Mouse (Mus musculus): ENCODE data around the gene Zfp598. TPM values are rescaled to one million over a fixed set of nuclear protein-coding genes. Genes with fewer than 3 reads are reported as not detected.

The Zfp598 gene
- polyA plus RNA-seq, 1 experiment from 2014 or later = 12.5 TPM

DNA sequence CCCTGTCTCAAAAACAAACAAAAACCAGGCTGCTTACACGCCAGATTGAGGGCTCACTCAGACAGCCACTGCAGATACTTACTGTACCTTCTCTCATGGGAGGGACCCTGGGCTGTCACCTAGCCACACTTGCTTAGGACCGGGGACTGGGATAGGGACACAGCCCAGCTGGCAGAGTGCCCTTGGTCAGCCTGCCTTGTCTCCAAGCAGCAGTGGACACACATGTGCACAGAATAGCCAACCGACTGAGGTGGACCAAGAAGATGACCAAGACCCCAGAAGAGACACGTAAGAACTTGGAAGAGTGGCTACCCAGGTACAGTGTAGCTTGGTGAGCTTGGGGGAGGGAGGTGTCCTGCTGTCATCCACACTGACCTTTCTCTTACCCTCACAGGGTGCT, 31.3 kb upstream of the Zfp598 start:
- Histone ChIP-seq H3K4me1 (replicated peaks) (peaks cover 34% of the 10 kb centered on the region), H3K9ac (no peak overlapping the region), H3K9me3 (replicated peaks) (no peaks in the 10 kb centered on the region), H3K27ac (0 out of 2 replicates have a peak overlapping the region, but pooled peaks have one; percentile 75), H3K4me2 (no peak overlapping the region), H3K27me3 (peaks cover 10% of the 10 kb centered on the region; the same call in 1 of the 2 replicates), H3K36me3 (peaks cover 4% of the 10 kb centered on the region; the same call in 1 of the 2 replicates), H3K4me3 (no peak overlapping the region)
- ATAC-seq (replicated peaks; ENCODE audit: insufficient number of reproducible peaks, insufficient read depth, low FRiP score, low read depth) = no peak
- 78% methylated on average over 4 of the region's 4 CpGs for WGBS

DNA sequence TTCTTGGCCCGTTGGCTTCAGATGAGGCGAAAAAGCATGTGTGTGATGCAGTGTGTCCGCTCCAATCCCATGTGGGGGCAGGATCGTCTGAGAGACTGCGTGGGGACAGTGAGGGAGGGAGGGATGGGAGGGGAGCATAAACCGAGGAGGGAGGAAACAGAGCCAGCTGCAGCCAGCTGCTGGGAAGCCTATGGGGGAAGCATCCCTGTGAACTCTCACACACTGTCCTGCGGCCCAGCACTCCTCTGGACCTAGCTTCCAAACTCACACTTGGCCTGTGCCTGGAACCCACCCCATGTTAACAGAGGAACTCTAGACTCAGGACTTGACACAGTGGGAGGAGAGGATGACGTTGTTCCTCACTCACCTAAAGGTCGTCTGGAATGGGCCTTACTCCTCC, 30.6 kb upstream of the Zfp598 start:
- no peaks in the 10 kb centered on the region for H3K9me3 ChIP-seq (replicated peaks)
- no peak overlapping the region for H3K9ac ChIP-seq
- peaks cover 4% of the 10 kb centered on the region; the same call in 1 of the 2 replicates for H3K36me3 ChIP-seq
- H3K27ac ChIP-seq = peak overlapping the region; percentile 75
- peaks cover 33% of the 10 kb centered on the region for H3K4me1 ChIP-seq (replicated peaks)
- no peak overlapping the region for H3K4me3 ChIP-seq
- ATAC-seq (replicated peaks; ENCODE audit: insufficient number of reproducible peaks, insufficient read depth, low FRiP score, low read depth) = peak; percentile 54; the same call in 1 of the 2 replicates
- no peak overlapping the region for H3K4me2 ChIP-seq
- peaks cover 10% of the 10 kb centered on the region; the same call in 1 of the 2 replicates for H3K27me3 ChIP-seq
- 59% methylated on average over 9 of the region's 9 CpGs for WGBS

DNA sequence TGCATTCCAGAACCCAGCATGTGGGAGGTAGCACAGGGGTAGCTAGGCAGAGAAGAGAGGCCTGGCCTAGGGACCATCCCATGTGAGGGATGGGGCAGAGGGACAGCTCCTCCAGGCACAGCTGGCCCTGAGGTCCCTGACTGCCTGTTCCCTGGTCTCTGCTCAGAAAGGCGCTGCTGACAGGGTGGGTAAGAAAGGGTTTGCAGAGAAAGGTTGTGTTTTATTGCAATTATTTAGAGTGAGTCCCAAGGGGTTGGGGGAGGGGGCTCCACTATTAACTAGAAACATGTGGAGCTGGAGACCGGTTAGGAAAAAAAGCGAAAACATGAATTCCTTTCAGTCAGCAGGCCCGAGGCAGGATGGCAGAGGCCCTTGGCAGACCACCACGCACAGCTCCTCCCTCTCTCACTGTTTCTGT, 29.9 kb upstream of the Zfp598 start:
- H3K27ac ChIP-seq = peak overlapping the region; percentile 75
- peaks cover 8% of the 10 kb centered on the region; the same call in 1 of the 2 replicates for H3K27me3 ChIP-seq
- no peaks in the 10 kb centered on the region for H3K9me3 ChIP-seq (replicated peaks)
- H3K36me3 ChIP-seq = peaks cover 4% of the 10 kb centered on the region; the same call in 1 of the 2 replicates
- H3K4me3 ChIP-seq = no peak overlapping the region
- 60% methylated on average over 5 of the region's 5 CpGs for WGBS
- no peak; the same call in 1 of the 2 replicates for ATAC-seq (replicated peaks; ENCODE audit: insufficient number of reproducible peaks, insufficient read depth, low FRiP score, low read depth)
- H3K4me1 ChIP-seq (replicated peaks) = peaks cover 38% of the 10 kb centered on the region
- no peak overlapping the region for H3K4me2 ChIP-seq
- no peak overlapping the region for H3K9ac ChIP-seq

DNA sequence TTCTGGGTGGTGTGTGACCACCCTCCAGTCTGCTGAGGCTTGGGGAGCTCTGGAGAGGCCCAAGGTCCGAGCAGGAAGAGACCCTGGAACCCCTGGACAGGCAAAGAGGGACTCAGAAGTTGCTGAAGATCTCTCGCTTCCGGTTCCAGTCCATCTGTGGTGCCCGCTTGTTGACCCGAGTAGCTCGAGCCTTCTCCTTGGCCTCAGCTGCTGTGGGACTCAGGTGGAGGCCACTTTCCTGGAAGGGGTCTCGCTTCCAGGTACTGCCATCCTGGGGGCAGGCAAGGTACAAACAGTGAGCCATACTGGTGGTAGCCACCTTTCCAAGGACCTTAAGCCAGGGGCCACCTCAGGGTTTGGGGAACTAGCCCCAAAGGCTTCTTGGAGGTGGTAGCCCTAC, 29.4 kb upstream of the Zfp598 start:
- Histone ChIP-seq H3K36me3 (peaks cover 4% of the 10 kb centered on the region; the same call in 1 of the 2 replicates), H3K4me2 (no peak overlapping the region), H3K9ac (no peak overlapping the region), H3K27ac (peak overlapping the region; percentile 75; the same call in 1 of the 2 replicates), H3K4me1 (replicated peaks) (peaks cover 38% of the 10 kb centered on the region), H3K4me3 (no peak overlapping the region), H3K9me3 (replicated peaks) (no peaks in the 10 kb centered on the region), H3K27me3 (peaks cover 5% of the 10 kb centered on the region; the same call in 1 of the 2 replicates)
- 89% methylated on average over 7 of the region's 7 CpGs for WGBS
- ATAC-seq (replicated peaks; ENCODE audit: insufficient number of reproducible peaks, insufficient read depth, low FRiP score, low read depth) = no peak

DNA sequence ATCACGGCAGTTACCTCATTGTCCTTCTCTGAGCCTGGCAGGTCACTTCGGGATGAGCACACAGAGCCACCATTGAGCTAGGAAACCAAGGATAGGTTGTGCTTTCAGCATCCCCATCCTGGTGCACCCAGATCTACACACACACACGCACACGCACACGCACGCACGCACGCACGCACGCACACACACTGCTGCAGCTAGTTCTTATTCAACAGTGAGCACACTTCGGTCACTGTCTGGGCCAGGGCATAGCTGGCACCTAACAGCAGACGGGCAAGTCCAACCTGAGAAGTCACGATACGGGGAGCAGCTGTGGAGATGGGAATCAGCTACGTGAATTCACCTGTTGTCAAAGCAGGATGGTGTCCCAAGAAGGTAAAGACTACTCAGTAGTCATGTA, 28.9 kb upstream of the Zfp598 start:
- H3K27me3 ChIP-seq = 0 out of 2 replicates have a peak, but pooled peaks cover 3% of the 10 kb centered on the region
- peaks cover 40% of the 10 kb centered on the region for H3K4me1 ChIP-seq (replicated peaks)
- no peak overlapping the region for H3K4me3 ChIP-seq
- H3K9ac ChIP-seq = no peak overlapping the region
- H3K27ac ChIP-seq = no peak overlapping the region
- peaks cover 4% of the 10 kb centered on the region; the same call in 1 of the 2 replicates for H3K36me3 ChIP-seq
- H3K9me3 ChIP-seq (replicated peaks) = no peaks in the 10 kb centered on the region
- ATAC-seq (replicated peaks; ENCODE audit: insufficient number of reproducible peaks, insufficient read depth, low FRiP score, low read depth) = no peak
- H3K4me2 ChIP-seq = no peak overlapping the region
- 95% methylated on average over 15 of the region's 15 CpGs for WGBS

DNA sequence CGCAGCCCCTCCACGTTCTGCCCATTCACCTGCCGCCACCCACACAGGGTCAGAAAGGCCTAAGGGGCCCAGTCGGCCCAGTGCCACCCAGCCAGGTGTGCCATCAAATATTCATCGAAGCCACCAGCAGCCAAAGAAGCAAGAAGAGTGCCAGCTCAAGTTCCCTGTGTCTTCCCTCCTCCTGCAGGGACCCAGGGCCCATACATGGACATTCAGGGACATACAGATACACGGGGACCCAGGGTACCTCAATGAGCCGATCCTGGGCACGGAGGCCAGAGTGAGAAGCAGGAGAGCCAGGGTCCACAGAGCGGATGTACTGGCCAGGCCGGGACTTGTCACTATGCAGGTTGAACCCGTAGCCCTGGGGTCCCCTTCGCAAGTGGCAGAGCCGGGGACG, 27.5 kb upstream of the Zfp598 start:
- H3K27me3 ChIP-seq = 0 out of 2 replicates have a peak, but pooled peaks cover 3% of the 10 kb centered on the region
- H3K9me3 ChIP-seq (replicated peaks) = no peaks in the 10 kb centered on the region
- 86% methylated on average over 14 of the region's 14 CpGs for WGBS
- H3K27ac ChIP-seq = no peak overlapping the region
- no peak overlapping the region for H3K9ac ChIP-seq
- no peak overlapping the region for H3K4me2 ChIP-seq
- no peak overlapping the region for H3K4me3 ChIP-seq
- no peak for ATAC-seq (replicated peaks; ENCODE audit: insufficient number of reproducible peaks, insufficient read depth, low FRiP score, low read depth)
- peaks cover 45% of the 10 kb centered on the region for H3K4me1 ChIP-seq (replicated peaks)
- peaks cover 4% of the 10 kb centered on the region; the same call in 1 of the 2 replicates for H3K36me3 ChIP-seq

DNA sequence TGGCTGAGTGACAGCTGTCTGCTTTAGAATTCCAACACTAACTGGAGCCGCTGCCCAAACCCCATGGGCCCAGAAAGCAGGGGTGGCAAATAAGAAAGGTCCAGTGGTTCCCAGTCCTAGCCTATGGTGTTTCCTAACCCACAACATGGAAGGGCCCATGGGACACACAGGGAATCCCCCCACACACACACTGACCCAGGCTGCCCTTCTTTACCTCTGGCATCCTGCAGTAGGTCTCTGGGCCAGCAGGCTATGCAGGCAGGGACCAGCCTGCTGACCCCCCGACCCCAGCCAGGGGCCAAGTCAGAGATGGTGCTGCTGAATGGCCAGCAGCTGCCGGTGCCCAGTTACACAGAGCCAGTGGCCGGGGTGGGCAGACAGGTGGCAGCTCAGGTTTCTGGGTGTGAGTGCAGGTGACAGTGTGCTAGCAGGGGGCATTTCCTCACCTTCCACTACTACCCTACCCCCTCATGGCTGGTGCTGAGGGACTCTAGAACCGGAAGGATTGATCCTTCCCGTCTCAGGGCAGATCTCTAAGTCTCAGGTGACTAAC, 26.6 kb upstream of the Zfp598 start:
- Histone ChIP-seq H3K4me1 (replicated peaks) (peaks cover 49% of the 10 kb centered on the region), H3K27me3 (0 out of 2 replicates have a peak, but pooled peaks cover 3% of the 10 kb centered on the region), H3K27ac (no peak overlapping the region), H3K4me3 (no peak overlapping the region), H3K9me3 (replicated peaks) (no peaks in the 10 kb centered on the region), H3K4me2 (peak overlapping the region; percentile 38; the same call in 1 of the 2 replicates), H3K36me3 (peaks cover 4% of the 10 kb centered on the region; the same call in 1 of the 2 replicates), H3K9ac (no peak overlapping the region)
- no peak for ATAC-seq (replicated peaks; ENCODE audit: insufficient number of reproducible peaks, insufficient read depth, low FRiP score, low read depth)
- 72% methylated on average over 6 of the region's 6 CpGs for WGBS

DNA sequence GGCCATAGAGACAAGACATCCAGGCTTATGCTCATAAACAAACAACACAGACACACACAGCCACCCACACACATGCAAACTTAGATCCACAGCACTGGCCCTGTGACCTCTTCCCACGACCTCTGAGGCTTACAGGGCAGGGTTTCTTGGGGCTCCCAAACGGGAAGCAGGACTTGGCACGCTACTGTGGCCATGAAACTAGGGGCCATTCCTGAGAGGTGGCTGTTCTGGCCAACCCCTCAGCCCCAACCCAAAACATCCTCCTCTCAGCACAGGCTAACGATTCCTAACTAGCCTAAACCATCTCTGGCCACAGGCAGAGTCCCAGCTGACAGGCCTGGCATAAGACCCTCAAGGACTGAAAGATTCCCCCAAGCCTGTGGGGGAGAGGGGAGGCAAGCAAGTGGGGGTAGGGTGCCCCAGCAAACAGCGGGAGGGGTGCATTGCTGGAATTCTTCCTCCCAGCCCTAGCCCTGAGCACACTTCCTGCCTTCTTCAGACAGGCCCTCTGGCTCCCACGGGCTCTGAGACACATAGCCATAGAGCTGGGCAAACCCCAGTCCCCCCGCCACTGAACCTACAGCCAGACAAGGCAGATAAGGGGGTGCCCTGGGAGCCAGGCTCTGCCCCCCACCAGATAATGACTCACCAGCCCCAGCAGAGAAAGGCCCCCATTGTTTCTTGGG, 25.3 kb upstream of the Zfp598 start:
- Histone ChIP-seq H3K27ac (peak overlapping the region; percentile 70), H3K9me3 (replicated peaks) (no peaks in the 10 kb centered on the region), H3K4me3 (peak overlapping the region; percentile 12; the same call in 1 of the 2 replicates), H3K36me3 (peaks cover 4% of the 10 kb centered on the region; the same call in 1 of the 2 replicates), H3K27me3 (0 out of 2 replicates have a peak, but pooled peaks cover 9% of the 10 kb centered on the region), H3K4me1 (replicated peaks) (peaks cover 56% of the 10 kb centered on the region), H3K4me2 (peak overlapping the region; percentile 38), H3K9ac (peak overlapping the region; percentile 7; the same call in 1 of the 2 replicates)
- 34% methylated on average over 7 of the region's 7 CpGs for WGBS
- ATAC-seq (replicated peaks; ENCODE audit: insufficient number of reproducible peaks, insufficient read depth, low FRiP score, low read depth) = 0 out of 2 replicates have a peak, but pooled peaks have one; percentile 20

DNA sequence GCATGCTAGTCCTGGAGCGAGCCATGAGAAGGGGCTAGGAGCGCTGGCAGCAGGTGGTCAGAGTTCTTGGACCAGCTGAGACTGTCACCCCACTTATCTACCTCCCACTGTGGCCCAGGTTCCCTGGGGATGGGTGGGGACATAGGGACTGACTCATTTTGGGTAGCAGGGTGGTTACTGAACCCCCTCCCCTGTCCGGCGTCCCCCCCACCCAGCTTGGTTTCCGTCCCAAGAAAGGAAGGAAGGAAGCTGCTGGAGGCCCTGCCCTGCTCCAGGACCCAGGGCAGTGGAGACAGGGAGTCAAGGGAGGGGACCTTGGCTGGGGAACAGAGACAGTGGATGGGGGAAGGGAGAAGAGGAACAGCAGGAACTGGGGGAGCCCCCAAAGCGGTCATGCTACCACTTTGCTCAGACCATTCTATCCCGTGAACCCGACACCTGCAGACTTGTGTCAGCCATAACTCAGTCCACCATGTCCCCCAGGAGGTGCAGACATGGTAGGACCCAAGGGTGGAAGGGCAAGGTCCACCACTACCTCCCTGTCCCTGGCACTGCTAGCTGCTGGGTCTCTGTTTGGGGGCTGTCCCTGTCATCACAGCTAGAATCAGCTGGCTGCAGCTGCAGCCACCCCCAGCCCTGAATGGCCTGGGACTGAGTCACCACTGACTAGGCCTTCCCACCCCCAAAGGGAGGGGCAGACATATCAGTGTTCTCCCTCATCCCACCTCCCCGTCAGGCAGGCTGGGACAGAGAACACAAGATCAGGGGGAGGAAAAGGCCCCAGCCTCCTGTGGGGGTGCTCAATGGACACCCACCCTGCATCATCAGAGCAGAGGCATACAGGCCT, 24.4 kb upstream of the Zfp598 start:
- WGBS = 62% methylated on average over 9 of the region's 9 CpGs

DNA sequence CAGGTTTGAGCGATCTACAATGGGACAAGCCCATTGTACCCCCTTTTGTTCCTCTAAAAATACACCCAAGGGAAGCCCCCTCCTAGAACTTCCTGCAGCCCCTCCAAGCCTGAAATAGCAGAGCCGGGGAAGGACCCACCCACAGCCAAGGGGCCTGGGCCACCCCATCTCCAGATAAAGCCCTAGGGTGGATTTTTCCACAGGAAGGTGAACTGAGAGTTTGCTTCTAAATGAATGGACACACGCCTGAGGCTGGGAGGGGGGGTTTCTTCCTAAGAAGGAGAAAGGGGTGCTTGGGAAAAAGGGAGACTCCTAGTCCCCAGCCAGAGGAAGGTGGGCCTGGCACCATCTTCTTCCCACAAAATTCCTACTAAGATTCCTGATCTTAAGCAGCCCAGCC, 23.6 kb upstream of the Zfp598 start:
- no peak overlapping the region for H3K9ac ChIP-seq
- H3K4me3 ChIP-seq = no peak overlapping the region
- no peaks in the 10 kb centered on the region; the same call in 1 of the 2 replicates for H3K36me3 ChIP-seq
- peaks cover 57% of the 10 kb centered on the region for H3K4me1 ChIP-seq (replicated peaks)
- H3K27me3 ChIP-seq = 0 out of 2 replicates have a peak, but pooled peaks cover 9% of the 10 kb centered on the region
- no peak for ATAC-seq (replicated peaks; ENCODE audit: insufficient number of reproducible peaks, insufficient read depth, low FRiP score, low read depth)
- peak overlapping the region; percentile 33; the same call in 1 of the 2 replicates for H3K4me2 ChIP-seq
- H3K9me3 ChIP-seq (replicated peaks) = no peaks in the 10 kb centered on the region
- H3K27ac ChIP-seq = peak overlapping the region; percentile 70
- WGBS = 52% methylated on average over 3 of the region's 3 CpGs

More for the DNA sequence above, 24.4 kb upstream of the Zfp598 start:
- Histone ChIP-seq H3K4me1 (replicated peaks) (peaks cover 53% of the 10 kb centered on the region), H3K9me3 (replicated peaks) (no peaks in the 10 kb centered on the region), H3K27ac (peak overlapping the region; percentile 70), H3K36me3 (no peaks in the 10 kb centered on the region; the same call in 1 of the 2 replicates), H3K9ac (no peak overlapping the region), H3K4me2 (peak overlapping the region; percentile 38), H3K4me3 (peak overlapping the region; percentile 12; the same call in 1 of the 2 replicates), H3K27me3 (0 out of 2 replicates have a peak, but pooled peaks cover 9% of the 10 kb centered on the region)
- peak; percentile 27 for ATAC-seq (replicated peaks; ENCODE audit: insufficient number of reproducible peaks, insufficient read depth, low FRiP score, low read depth)
